Mouse (Mus musculus) heart, embryonic 11.5 days (tissue): Measurements from ENCODE around the gene Plekhg2. TPM values are rescaled to one million over a fixed set of nuclear protein-coding genes. Genes with fewer than 3 reads are reported as not detected.
"Not testable (repeated sequence)": the region's sequence is repeated elsewhere in the genome, so short reads cannot be mapped to it uniquely, and the experiment has no call there.

Source experiments
- ATAC-seq: fragments of 200-750 bp; cut with Nextera tagmentation; replicated peaks from 2 replicates; pipeline ENCODE4 v1.8.0; 2017; ENCODE audit warnings: moderate library complexity; ENCODE audit not compliant: insufficient number of reproducible peaks, low FRiP score, low TSS enrichment
- H3K27ac ChIP-seq: fragments of 300-500 bp; sonication (generic); 2 replicates; pipeline ENCODE4 v1.5.1; 2014; ENCODE audit warnings: mild to moderate bottlenecking, low read depth, low read length
- H3K27me3 ChIP-seq: fragments of 300-500 bp; sonication (generic); 2 replicates; pipeline ENCODE4 v1.6.1; 2014; ENCODE audit warnings: mild to moderate bottlenecking, low read length, mixed read lengths; ENCODE audit not compliant: control insufficient read depth, insufficient read depth
- H3K36me3 ChIP-seq: fragments of 300-500 bp; sonication (generic); 2 replicates; pipeline ENCODE4 v1.6.1; 2014; ENCODE audit warnings: mild to moderate bottlenecking, low read length, moderate library complexity, mixed read lengths; ENCODE audit not compliant: control insufficient read depth, insufficient read depth
- H3K4me1 ChIP-seq: fragments of 300-500 bp; sonication (generic); 2 replicates; pipeline ENCODE4 v1.6.1; 2014; ENCODE audit warnings: low read length; ENCODE audit not compliant: control insufficient read depth, insufficient read depth
- H3K4me2 ChIP-seq: fragments of 300-500 bp; sonication (generic); 2 replicates; pipeline ENCODE4 v1.6.1; 2014; ENCODE audit warnings: mild to moderate bottlenecking, moderate library complexity
- H3K4me3 ChIP-seq: fragments of 300-500 bp; sonication (generic); 2 replicates; pipeline ENCODE4 v1.5.1; 2014; ENCODE audit warnings: low read depth, low read length
- H3K9ac ChIP-seq: fragments of 300-500 bp; sonication (generic); 2 replicates; pipeline ENCODE4 v1.6.1; 2014; ENCODE audit warnings: mild to moderate bottlenecking, low read depth, low read length, moderate library complexity
- H3K9me3 ChIP-seq: fragments of 300-500 bp; sonication (generic); replicated peaks from 2 replicates; pipeline ENCODE4 v1.6.1; 2016; ENCODE audit warnings: low read length; ENCODE audit not compliant: control insufficient read depth
- WGBS: fragments of 180-500 bp; shearing (Covaris S2); extraction: QIAGEN DNeasy Blood & Tissue Kit; methylation state at CpG from one replicate; pipeline ENCODE4 v1.1.7; 2014; ENCODE audit not compliant: insufficient replicate concordance; 5-methylcytosine and 5-hydroxymethylcytosine counted together
- polyA plus RNA-seq: library from polyadenylated mRNA; unstranded; fragments of >200 nt; fragmentation: Nextera tagmentation; extraction: Ambion mirVana; gene quantifications from 2 replicates; pipeline ENCODE4 v1.2.1, GENCODE M21; 2014

Gene Plekhg2
- polyA plus RNA-seq, 1 experiment from 2014 or later = 44.6 TPM

GRCm38 (mm10) chr7:28398696-28399340 lies 26.4 kb upstream of the Plekhg2 start:
- H3K4me3 ChIP-seq = no peak overlapping the region
- H3K4me1 ChIP-seq = peaks cover 1% of the 10 kb centered on the region; the same call in 1 of the 2 replicates
- no peak overlapping the region for H3K27ac ChIP-seq
- no peaks in the 10 kb centered on the region for H3K9me3 ChIP-seq
- H3K4me2 ChIP-seq = no peak overlapping the region
- H3K27me3 ChIP-seq = no peaks in the 10 kb centered on the region
- no peak overlapping the region for H3K9ac ChIP-seq
- ATAC-seq = no peak
- H3K36me3 ChIP-seq = peaks cover 41% of the 10 kb centered on the region
- 84% methylated on average over 10 of the region's 10 CpGs for WGBS

GRCm38 (mm10) chr7:28398000-28398399 lies 25.6 kb upstream of the Plekhg2 start:
- Histone ChIP-seq H3K4me1 (peaks cover 6% of the 10 kb centered on the region), H3K27me3 (no peaks in the 10 kb centered on the region), H3K36me3 (peaks cover 33% of the 10 kb centered on the region), H3K9me3 (no peaks in the 10 kb centered on the region), H3K4me2 (no peak overlapping the region), H3K4me3 (no peak overlapping the region), H3K27ac (no peak overlapping the region), H3K9ac (no peak overlapping the region)
- no peak for ATAC-seq
- WGBS = 64% methylated on average over 3 of the region's 3 CpGs

DNA sequence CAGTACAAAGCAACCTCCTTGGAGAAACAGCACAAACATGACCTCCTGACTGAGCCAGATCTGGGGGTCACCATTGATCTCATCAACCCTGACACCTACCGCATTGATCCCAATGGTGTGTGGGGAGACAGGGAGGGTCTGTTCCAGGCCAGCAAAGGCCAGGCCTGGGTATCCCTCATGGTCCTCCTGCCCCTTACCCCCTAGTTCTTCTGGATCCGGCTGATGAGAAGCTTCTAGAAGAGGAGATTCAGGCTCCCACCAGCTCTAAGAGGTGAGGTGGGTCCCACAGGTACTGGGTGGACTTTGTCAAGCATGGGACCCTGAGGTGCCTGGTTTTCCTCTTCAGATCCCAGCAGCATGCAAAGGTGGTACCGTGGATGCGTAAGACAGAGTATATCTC lies 23.0 kb upstream of the Plekhg2 start:
- peaks cover 25% of the 10 kb centered on the region for H3K36me3 ChIP-seq
- H3K9ac ChIP-seq = no peak overlapping the region
- no peaks in the 10 kb centered on the region for H3K9me3 ChIP-seq
- ATAC-seq = no peak
- WGBS = 94% methylated on average over 4 of the region's 4 CpGs
- no peak overlapping the region for H3K4me2 ChIP-seq
- no peak overlapping the region for H3K27ac ChIP-seq
- no peak overlapping the region for H3K4me3 ChIP-seq
- H3K4me1 ChIP-seq = peaks cover 13% of the 10 kb centered on the region
- no peaks in the 10 kb centered on the region for H3K27me3 ChIP-seq

DNA sequence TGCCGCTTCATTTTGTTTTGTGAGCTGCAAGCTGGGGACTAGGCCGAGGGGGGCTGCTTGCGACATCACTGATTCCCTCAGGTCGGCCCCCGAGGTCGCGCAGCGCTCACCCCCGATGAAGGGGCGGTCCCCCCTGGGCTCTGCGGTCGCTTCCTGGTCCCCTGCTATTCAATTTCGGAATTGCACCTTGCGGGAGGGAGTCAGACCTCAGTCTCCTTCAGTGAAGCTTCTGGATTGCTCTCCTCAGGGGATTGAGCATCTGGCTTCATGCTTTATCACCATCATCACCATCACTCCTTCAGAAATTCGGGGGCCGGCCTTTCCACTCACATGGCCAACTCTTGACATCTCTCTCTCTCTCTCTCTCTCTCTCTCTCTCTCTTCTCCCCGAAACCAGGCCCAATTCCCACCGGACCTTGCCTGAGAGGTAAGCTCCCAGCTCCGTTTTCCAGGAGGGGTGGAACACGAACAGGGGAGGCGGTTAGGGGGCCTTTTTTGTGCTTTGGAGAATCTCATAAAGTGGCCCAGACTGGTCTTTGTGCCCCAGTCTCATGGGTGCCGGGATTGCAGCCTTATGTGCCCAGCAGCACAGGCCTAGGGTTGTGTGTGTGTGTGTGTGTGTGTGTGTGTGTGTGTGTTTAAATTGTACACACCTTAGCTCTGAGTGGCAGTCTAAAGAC lies 21.0 kb upstream of the Plekhg2 start:
- no peaks in the 10 kb centered on the region for H3K27me3 ChIP-seq
- 6% methylated on average over 22 of the region's 22 CpGs for WGBS
- ATAC-seq = no peak
- H3K9ac ChIP-seq = peak overlapping the region; percentile 88
- peaks cover 13% of the 10 kb centered on the region for H3K4me1 ChIP-seq
- H3K27ac ChIP-seq = peak overlapping the region; percentile 73
- peaks cover 33% of the 10 kb centered on the region for H3K36me3 ChIP-seq
- H3K9me3 ChIP-seq = no peaks in the 10 kb centered on the region
- peak overlapping the region; percentile 93 for H3K4me2 ChIP-seq
- H3K4me3 ChIP-seq = peak overlapping the region; percentile 94

DNA sequence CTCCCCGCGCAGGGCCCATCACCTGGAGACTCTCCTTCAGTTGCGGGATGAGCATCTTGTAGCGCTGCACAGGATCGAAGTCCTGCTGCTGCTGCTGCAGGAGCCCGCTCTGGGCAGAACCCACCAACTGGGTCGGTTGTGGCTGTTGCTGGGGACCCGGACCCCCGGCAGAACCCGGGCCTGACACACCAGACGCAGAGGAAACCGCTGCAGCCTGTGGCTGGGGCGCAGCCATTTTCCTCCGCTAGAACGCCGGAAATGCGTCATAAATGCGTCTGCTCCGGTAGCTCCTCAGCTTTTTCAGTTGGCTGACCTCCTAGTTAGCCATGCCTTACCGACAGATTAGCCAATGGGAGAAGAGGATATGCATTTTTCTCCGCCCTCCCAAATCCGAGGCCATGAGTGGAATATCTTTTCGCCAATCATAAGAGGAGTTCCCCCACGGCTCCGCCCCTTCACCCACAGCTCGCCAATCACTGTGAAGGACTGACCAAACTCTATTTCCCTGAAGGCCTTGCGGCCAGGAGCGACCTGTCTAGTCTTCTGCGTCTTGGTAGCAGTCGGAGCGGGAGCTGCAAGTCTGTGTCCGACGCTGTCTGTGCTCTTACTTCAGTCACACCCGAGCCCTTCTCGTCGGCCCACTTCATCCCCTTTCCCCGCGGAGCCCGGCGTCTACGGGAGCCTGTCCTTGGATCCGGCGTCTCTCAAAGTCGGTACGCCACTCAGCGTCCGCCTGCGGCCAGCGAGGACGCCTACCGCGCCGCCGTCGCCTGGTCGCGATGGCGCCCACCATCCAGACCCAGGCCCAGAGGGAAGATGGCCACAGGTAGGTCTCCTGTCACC lies 20.3 kb upstream of the Plekhg2 start, which contains the start of the genes Med29 and Paf1:
Med29 (minus strand) TSS at position 280 of the 843 bp plus-strand sequence.
Paf1 (plus strand) TSS at position 523 of the 843 bp plus-strand sequence.
- Histone ChIP-seq H3K4me2 (peak within 1 kb of the TSS; percentile 93), H3K9ac (peak within 1 kb of the TSS; percentile 88), H3K36me3 (peaks cover 28% of the 10 kb centered on the region), H3K27me3 (no peaks in the 10 kb centered on the region), H3K9me3 (no peaks in the 10 kb centered on the region), H3K27ac (peak within 1 kb of the TSS; percentile 73), H3K4me3 (peak within 1 kb of the TSS; percentile 94), H3K4me1 (peaks cover 13% of the 10 kb centered on the region)
- WGBS = under 1% methylated on average over 56 of the region's 58 CpGs
- peak; percentile 98 for ATAC-seq

DNA sequence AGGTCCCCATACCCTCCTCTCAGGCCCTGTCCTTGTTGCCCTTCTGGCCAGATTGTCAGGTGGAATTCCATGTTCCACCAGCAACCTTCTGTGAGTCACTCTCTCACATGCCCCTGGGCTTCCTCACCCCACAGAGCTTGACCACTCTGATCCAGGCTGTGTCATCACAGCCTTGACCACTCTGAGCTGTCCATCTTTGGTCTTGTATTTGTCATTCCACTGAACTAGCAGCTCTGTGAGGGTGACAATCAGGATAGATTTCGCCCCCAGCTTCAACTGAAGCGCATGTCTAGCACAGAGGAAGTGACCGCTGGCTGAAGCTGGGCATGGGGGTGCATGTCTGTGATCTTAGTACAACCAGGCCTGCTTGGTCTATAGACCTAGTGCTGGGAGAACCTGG lies 17.9 kb upstream of the Plekhg2 start:
- H3K36me3 ChIP-seq = peaks cover 16% of the 10 kb centered on the region
- H3K4me3 ChIP-seq = no peak overlapping the region
- peaks cover 13% of the 10 kb centered on the region for H3K4me1 ChIP-seq
- H3K4me2 ChIP-seq = no peak overlapping the region
- H3K9me3 ChIP-seq = no peaks in the 10 kb centered on the region
- WGBS = 93% methylated on average over 3 of the region's 3 CpGs
- no peak overlapping the region for H3K27ac ChIP-seq
- H3K27me3 ChIP-seq = no peaks in the 10 kb centered on the region
- H3K9ac ChIP-seq = no peak overlapping the region
- ATAC-seq = no peak

DNA sequence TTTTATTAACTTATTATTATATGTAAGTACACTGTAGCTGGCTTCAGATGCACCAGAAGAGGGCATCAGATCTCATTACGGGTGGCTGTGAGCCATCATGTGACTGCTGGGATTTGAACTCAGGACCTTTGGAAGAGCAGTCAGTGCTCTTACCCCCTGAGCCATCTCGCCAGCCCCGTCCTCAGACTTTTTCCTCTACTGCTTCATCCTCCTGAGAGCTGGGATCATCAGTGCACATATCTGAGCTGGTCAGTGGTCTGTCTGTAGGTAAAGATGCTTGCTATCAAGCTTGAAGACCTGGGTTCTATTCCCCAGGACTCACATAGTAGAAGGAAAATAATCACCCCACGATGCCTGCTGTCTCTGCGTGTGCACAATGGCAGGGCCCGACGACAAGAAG lies 15.0 kb upstream of the Plekhg2 start:
- H3K27me3 ChIP-seq, H3K27ac ChIP-seq, H3K4me2 ChIP-seq, ATAC-seq, H3K4me3 ChIP-seq, H3K9ac ChIP-seq, H3K9me3 ChIP-seq: not testable (repeated sequence)
- H3K4me1 ChIP-seq = peaks cover 19% of the 10 kb centered on the region
- 82% methylated on average over 7 of the region's 7 CpGs for WGBS
- peaks cover 15% of the 10 kb centered on the region for H3K36me3 ChIP-seq

- not testable (repeated sequence) for H3K9me3 ChIP-seq, H3K27ac ChIP-seq, H3K27me3 ChIP-seq, H3K4me2 ChIP-seq, H3K9ac ChIP-seq, H3K4me3 ChIP-seq, ATAC-seq
- peaks cover 20% of the 10 kb centered on the region for H3K4me1 ChIP-seq
- peaks cover 15% of the 10 kb centered on the region for H3K36me3 ChIP-seq
- WGBS = 77% methylated on average over 6 of the region's 6 CpGs
These were observed 14.5 kb upstream of the Plekhg2 start for GRCm38 (mm10) chr7:28386877-28387276.
